Comparison of ENCODE assay signal across 8 mouse cellular contexts in genomic region chr13:73331736-73332135, GRCm38 (mm10). TPM values are rescaled to one million over a fixed set of nuclear protein-coding genes. Genes with fewer than 3 reads are reported as not detected.
DNase-seq lines count a peak whose midpoint lies in the region; ATAC-seq and TF ChIP-seq lines count a peak whose summit lies in the region.

No protein-coding gene starts in this region.

- H3K4me1 ChIP-seq in E14TG2a.4 (replicated peaks; ENCODE audit: low read depth, low read length): peaks cover 60% of the 10 kb centered on the region
- H3K4me1 ChIP-seq in heart, embryonic 13.5 days: peaks cover 56% of the 10 kb centered on the region
- peaks cover 50% of the 10 kb centered on the region for H3K4me1 ChIP-seq in liver, embryonic 15.5 days (replicated peaks)

- peak overlapping the region; percentile 96 for H3K9ac ChIP-seq in heart, embryonic 13.5 days
- H3K9ac ChIP-seq in liver, embryonic 15.5 days: peak overlapping the region; percentile 90

- peak overlapping the region; percentile 91 for H3K4me3 ChIP-seq in E14TG2a.4 (replicated peaks; ENCODE audit: low read length)
- peak overlapping the region; percentile 76 for H3K4me3 ChIP-seq in heart, embryonic 13.5 days
- peak overlapping the region; percentile 93 for H3K4me3 ChIP-seq in liver, embryonic 15.5 days (replicated peaks)

- H3K27me3 ChIP-seq in E14TG2a.4 (ENCODE audit: insufficient read depth, low read length): no peaks in the 10 kb centered on the region
- H3K27me3 ChIP-seq in heart, embryonic 13.5 days (replicated peaks): no peaks in the 10 kb centered on the region
- no peaks in the 10 kb centered on the region for H3K27me3 ChIP-seq in liver, embryonic 15.5 days

- H3K27ac ChIP-seq in heart, embryonic 13.5 days (replicated peaks): peak overlapping the region; percentile 88
- H3K27ac ChIP-seq in liver, embryonic 15.5 days (replicated peaks): peak overlapping the region; percentile 73

- H3K9me3 ChIP-seq in E14TG2a.4 (ENCODE audit: low read length): no peaks in the 10 kb centered on the region
- no peaks in the 10 kb centered on the region for H3K9me3 ChIP-seq in heart, embryonic 13.5 days
- no peaks in the 10 kb centered on the region for H3K9me3 ChIP-seq in liver, embryonic 15.5 days (replicated peaks)

- peak; percentile 20 for DNase-seq in cerebellum, adult 9-11 months
- no peak for DNase-seq in cerebellum, postnatal 14 days
- DNase-seq in Muller cell, postnatal 12 days (ENCODE audit: inconsistent ontology term): no peak
- no peak for DNase-seq in right cerebral cortex, postnatal 4 days
- no peak for DNase-seq in thymus, postnatal 10 days (ENCODE audit: low spot score in 2 of 2)

- ATAC-seq in heart, embryonic 13.5 days (ENCODE audit: extremely low read depth, insufficient number of reproducible peaks, low FRiP score, low TSS enrichment): no peak
- no peak for ATAC-seq in liver, embryonic 15.5 days (ENCODE audit: insufficient read depth)

- peak overlapping the region; percentile 93 for H3K4me2 ChIP-seq in heart, embryonic 13.5 days
- H3K4me2 ChIP-seq in liver, embryonic 15.5 days: peak overlapping the region; percentile 97

- 19% methylated on average over 3 of the region's 3 CpGs for WGBS in heart, embryonic 13.5 days
- WGBS in liver, embryonic 15.5 days (ENCODE audit: insufficient replicate concordance): 28% methylated on average over 3 of the region's 3 CpGs

- H3K36me3 ChIP-seq in E14TG2a.4 (ENCODE audit: insufficient read depth, low read length): peaks cover 22% of the 10 kb centered on the region
- peaks cover 7% of the 10 kb centered on the region; the same call in 1 of the 2 replicates for H3K36me3 ChIP-seq in heart, embryonic 13.5 days
- H3K36me3 ChIP-seq in liver, embryonic 15.5 days (replicated peaks): peaks cover under 1% of the 10 kb centered on the region; the same call in 1 of the 2 replicates

- no peak for TF ChIP-seq CTCF in E14TG2a.4 (conservative IDR thresholded peaks at IDR 0.05; ENCODE audit: low read length)

RNA-seq across cellular contexts. Expression of gene Ndufs6, which starts 3.4 kb away (rescaled TPM):
- 642 and 746 TPM in 2 replicates for polyA plus RNA-seq in heart, embryonic 13.5 days (2015; fragmentation: Nextera tagmentation; extraction: Ambion mirVana)
- polyA plus RNA-seq in liver, embryonic 15.5 days (2015; fragmentation: Nextera tagmentation; extraction: Ambion mirVana): 223 and 232 TPM in 2 replicates

RNA-seq across cellular contexts. Expression of gene Mrpl36, which starts 3.4 kb away (rescaled TPM):
- 152 and 174 TPM in 2 replicates for polyA plus RNA-seq in heart, embryonic 13.5 days (2015; fragmentation: Nextera tagmentation; extraction: Ambion mirVana)
- 63.2 and 67.8 TPM in 2 replicates for polyA plus RNA-seq in liver, embryonic 15.5 days (2015; fragmentation: Nextera tagmentation; extraction: Ambion mirVana)
